Mouse (Mus musculus) midbrain, embryonic 10.5 days (tissue): Measurements from ENCODE around the gene Tma7. TPM values are rescaled to one million over a fixed set of nuclear protein-coding genes. Genes with fewer than 3 reads are reported as not detected.

Experiments
- DNase-seq: peaks from one replicate; pipeline ENCODE4 v3.0.0-alpha.2; 2017; ENCODE audit warnings: low spot score
- H3K27ac ChIP-seq: fragments of 300-500 bp; sonication (generic); replicated peaks from 2 replicates; pipeline ENCODE4 v1.5.1; 2016; ENCODE audit warnings: mild to moderate bottlenecking
- H3K27me3 ChIP-seq: fragments of 300-500 bp; sonication (generic); 2 replicates; pipeline ENCODE4 v1.6.1; 2016; ENCODE audit warnings: low read depth, mild to moderate bottlenecking; ENCODE audit not compliant: poor library complexity, severe bottlenecking
- H3K36me3 ChIP-seq: fragments of 300-500 bp; sonication (generic); 2 replicates; pipeline ENCODE4 v1.6.1; 2016; ENCODE audit warnings: mild to moderate bottlenecking, moderate library complexity
- H3K4me1 ChIP-seq: fragments of 300-500 bp; sonication (generic); 2 replicates; pipeline ENCODE4 v1.6.1; 2016
- H3K4me3 ChIP-seq: fragments of 300-500 bp; sonication (generic); 2 replicates; pipeline ENCODE4 v1.5.1; 2016; ENCODE audit warnings: mild to moderate bottlenecking, moderate library complexity
- H3K9me3 ChIP-seq: fragments of 300-500 bp; sonication (generic); replicated peaks from 2 replicates; pipeline ENCODE4 v1.6.1; 2016; ENCODE audit warnings: mild to moderate bottlenecking
- WGBS: fragments of 180-500 bp; shearing (Covaris S2); methylation state at CpG from one replicate; pipeline ENCODE4 v1.1.7; 2016; 5-methylcytosine and 5-hydroxymethylcytosine counted together
- polyA plus RNA-seq: library from polyadenylated mRNA; unstranded; fragments of >200 nt; fragmentation: Nextera tagmentation; extraction: Ambion mirVana; gene quantifications from 2 replicates; pipeline ENCODE4 v1.2.1, GENCODE M21; 2016

Gene Tma7
- polyA plus RNA-seq = 733 and 761 TPM in 2 replicates

DNA sequence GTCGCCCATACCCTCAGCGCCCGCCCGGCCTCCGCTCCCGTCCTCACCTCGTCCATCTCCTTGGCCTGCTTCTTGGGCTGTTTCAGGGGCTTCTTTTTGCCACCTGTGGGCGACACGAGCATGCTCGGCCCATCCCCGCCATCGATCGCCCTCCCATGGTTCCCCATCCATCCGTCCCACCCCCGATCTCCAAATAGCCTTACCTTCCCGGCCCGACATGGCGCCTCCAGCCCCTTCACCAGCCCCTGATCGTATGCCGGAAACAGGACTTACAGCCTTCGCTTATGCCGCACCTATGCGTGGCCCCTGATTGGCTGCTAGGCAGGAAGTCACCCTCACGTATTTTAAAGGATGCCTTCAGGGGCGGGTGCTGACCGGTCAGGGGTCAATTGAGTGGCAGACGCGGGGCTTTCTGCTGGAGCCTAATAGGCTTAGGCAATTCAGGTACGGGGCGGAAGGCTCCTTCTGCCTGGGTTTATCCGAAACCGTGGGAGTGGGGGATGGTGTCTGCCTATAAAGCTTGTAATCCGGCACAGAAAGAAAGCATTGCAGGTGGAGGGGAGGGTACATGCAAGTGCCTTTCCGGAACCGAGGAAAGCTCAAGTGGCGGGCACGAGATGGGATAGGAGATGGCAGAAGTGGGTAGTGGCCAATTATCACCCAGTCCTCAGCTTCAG lies at the start of gene Tma7, which contains the start of gene Ccdc51:
TSS of gene Tma7 (minus strand) at position 464 of the 677 bp plus-strand sequence.
TSS of gene Ccdc51 (plus strand) at position 370 of the 677 bp plus-strand sequence.
- peak within 1 kb of the TSS; percentile 94 for H3K4me3 ChIP-seq
- H3K9me3 ChIP-seq = no peaks in the 10 kb centered on the region
- H3K27me3 ChIP-seq = no peaks in the 10 kb centered on the region
- H3K4me1 ChIP-seq = peaks cover 35% of the 10 kb centered on the region
- under 1% methylated on average over 37 of the region's 37 CpGs for WGBS
- H3K36me3 ChIP-seq = peaks cover 33% of the 10 kb centered on the region
- DNase-seq = peak; percentile 91
- peak within 1 kb of the TSS; percentile 93 for H3K27ac ChIP-seq

GRCm38 (mm10) chr9:109130076-109130475 lies 47.7 kb upstream of the Tma7 start:
- DNase-seq = no peak
- H3K36me3 ChIP-seq = no peaks in the 10 kb centered on the region
- H3K27ac ChIP-seq = no peak overlapping the region
- H3K4me1 ChIP-seq = no peaks in the 10 kb centered on the region
- 92% methylated on average over 5 of the region's 5 CpGs for WGBS
- no peaks in the 10 kb centered on the region for H3K27me3 ChIP-seq
- no peaks in the 10 kb centered on the region for H3K9me3 ChIP-seq
- H3K4me3 ChIP-seq = no peak overlapping the region

DNA sequence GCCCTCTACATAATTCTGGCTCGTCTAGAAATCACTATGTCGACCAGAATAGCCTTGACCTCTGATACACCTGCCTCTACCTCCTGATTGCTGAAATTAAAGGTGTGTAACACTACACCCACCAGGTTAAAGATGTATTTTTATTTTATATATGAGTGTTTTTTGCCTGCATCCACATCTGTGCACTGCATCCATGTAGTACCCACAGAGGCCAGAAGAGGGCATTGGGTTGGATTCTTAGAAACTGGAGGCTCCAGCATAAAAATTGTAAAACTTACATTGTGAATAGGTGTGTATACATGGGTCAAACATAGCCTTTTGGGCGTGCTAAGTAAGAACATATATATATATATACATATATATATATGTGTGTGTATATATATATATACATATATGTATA lies 45.8 kb upstream of the Tma7 start:
- H3K9me3 ChIP-seq = no peaks in the 10 kb centered on the region
- H3K4me3 ChIP-seq = no peak overlapping the region
- no peaks in the 10 kb centered on the region for H3K27me3 ChIP-seq
- DNase-seq = no peak
- no peak overlapping the region for H3K27ac ChIP-seq
- H3K36me3 ChIP-seq = no peaks in the 10 kb centered on the region
- 61% methylated on average over 3 of the region's 3 CpGs for WGBS
- H3K4me1 ChIP-seq = no peaks in the 10 kb centered on the region

GRCm38 (mm10) chr9:109127076-109127475 lies 44.7 kb upstream of the Tma7 start:
- no peak overlapping the region for H3K27ac ChIP-seq
- H3K9me3 ChIP-seq = no peaks in the 10 kb centered on the region
- no peaks in the 10 kb centered on the region for H3K4me1 ChIP-seq
- no peak for DNase-seq
- no peaks in the 10 kb centered on the region for H3K36me3 ChIP-seq
- no peak overlapping the region for H3K4me3 ChIP-seq
- 93% methylated on average over 4 of the region's 4 CpGs for WGBS
- no peaks in the 10 kb centered on the region for H3K27me3 ChIP-seq

GRCm38 (mm10) chr9:109125481-109125880 lies 43.1 kb upstream of the Tma7 start:
- WGBS = 82% methylated on average over 3 of the region's 3 CpGs
- no peak overlapping the region for H3K4me3 ChIP-seq
- no peak for DNase-seq

DNA sequence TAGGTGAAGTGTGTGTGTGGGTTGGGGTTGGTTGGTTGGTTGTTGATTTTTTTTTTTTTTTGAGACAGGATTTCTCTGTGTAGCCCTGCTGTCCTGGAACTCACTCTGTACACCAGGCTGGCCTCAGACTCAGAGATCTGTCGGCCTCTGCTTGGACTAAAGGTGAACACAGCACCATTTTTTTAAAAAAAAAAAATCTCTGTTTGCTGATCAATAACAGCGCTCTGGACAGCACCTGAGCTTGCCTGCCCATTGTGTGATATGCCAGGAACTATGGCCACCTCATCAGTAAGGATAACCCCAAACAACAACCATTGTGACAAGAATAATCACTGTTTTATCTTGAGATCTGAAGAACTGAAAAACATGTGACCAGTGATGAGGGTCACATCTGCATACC lies 42.7 kb upstream of the Tma7 start:
- no peaks in the 10 kb centered on the region for H3K4me1 ChIP-seq
- 80% methylated on average over 2 of the region's 2 CpGs for WGBS
- DNase-seq = no peak
- no peaks in the 10 kb centered on the region for H3K9me3 ChIP-seq
- H3K36me3 ChIP-seq = peaks cover 6% of the 10 kb centered on the region
- H3K4me3 ChIP-seq = no peak overlapping the region
- H3K27ac ChIP-seq = no peak overlapping the region
- H3K27me3 ChIP-seq = no peaks in the 10 kb centered on the region

More at GRCm38 (mm10) chr9:109125481-109125880, 43.1 kb upstream of the Tma7 start:
- peaks cover 5% of the 10 kb centered on the region for H3K36me3 ChIP-seq
- H3K27me3 ChIP-seq = no peaks in the 10 kb centered on the region
- no peaks in the 10 kb centered on the region for H3K9me3 ChIP-seq
- no peak overlapping the region for H3K27ac ChIP-seq
- no peaks in the 10 kb centered on the region for H3K4me1 ChIP-seq

DNA sequence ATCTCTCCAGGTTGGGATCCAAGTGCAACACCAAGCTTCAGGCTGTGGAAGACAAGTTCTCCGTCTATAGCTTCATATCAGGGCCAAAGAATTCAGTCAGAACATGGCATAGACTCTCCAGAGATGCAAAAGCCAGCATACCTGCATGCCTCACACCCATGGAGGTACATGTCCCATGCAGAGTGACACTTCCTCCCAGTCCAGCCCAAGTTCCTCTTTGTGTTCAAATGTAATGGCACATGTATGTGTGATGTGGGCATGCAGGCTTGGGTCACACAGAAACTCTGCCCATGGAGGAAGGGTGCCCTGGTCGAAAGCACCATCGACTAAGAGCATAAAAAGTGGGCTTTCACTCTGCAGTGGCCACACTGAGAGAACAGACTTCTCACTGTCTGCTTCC lies 41.8 kb upstream of the Tma7 start:
- no peak for DNase-seq
- no peaks in the 10 kb centered on the region for H3K9me3 ChIP-seq
- no peaks in the 10 kb centered on the region for H3K4me1 ChIP-seq
- 73% methylated on average over 3 of the region's 3 CpGs for WGBS
- no peak overlapping the region for H3K4me3 ChIP-seq
- H3K36me3 ChIP-seq = peaks cover 15% of the 10 kb centered on the region
- no peaks in the 10 kb centered on the region for H3K27me3 ChIP-seq
- no peak overlapping the region for H3K27ac ChIP-seq

DNA sequence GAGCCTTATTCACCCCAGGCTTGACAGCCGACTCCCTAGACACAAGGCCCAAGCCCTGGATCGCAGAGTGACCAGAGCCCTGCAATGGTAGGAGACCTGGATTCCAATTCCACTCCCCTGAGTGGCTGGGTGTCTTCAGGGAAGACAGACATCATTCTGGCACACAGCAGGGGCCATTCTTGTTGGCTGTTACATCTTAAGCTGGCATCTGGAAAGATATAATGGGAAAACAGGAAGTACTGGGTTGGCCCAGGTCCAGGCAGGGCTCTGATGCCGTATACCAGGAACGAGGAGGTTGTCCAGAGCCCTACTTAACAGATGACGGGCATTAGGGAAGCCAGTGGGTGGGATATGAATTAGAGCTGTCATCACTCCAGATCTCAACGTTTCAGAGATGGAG lies 40.9 kb upstream of the Tma7 start:
- H3K27me3 ChIP-seq = no peaks in the 10 kb centered on the region
- peaks cover 24% of the 10 kb centered on the region for H3K36me3 ChIP-seq
- H3K4me3 ChIP-seq = no peak overlapping the region
- WGBS = 76% methylated on average over 6 of the region's 6 CpGs
- H3K4me1 ChIP-seq = no peaks in the 10 kb centered on the region
- no peak overlapping the region for H3K27ac ChIP-seq
- DNase-seq = no peak
- H3K9me3 ChIP-seq = no peaks in the 10 kb centered on the region

- Histone ChIP-seq H3K27ac (no peak overlapping the region), H3K4me3 (no peak overlapping the region), H3K4me1 (no peaks in the 10 kb centered on the region), H3K27me3 (no peaks in the 10 kb centered on the region), H3K36me3 (peaks cover 30% of the 10 kb centered on the region), H3K9me3 (no peaks in the 10 kb centered on the region)
- DNase-seq = peak; percentile 21
- WGBS = 45% methylated on average over 2 of the region's 2 CpGs
Observed at GRCm38 (mm10) chr9:109122553-109123085, 40.2 kb upstream of the Tma7 start.

DNA sequence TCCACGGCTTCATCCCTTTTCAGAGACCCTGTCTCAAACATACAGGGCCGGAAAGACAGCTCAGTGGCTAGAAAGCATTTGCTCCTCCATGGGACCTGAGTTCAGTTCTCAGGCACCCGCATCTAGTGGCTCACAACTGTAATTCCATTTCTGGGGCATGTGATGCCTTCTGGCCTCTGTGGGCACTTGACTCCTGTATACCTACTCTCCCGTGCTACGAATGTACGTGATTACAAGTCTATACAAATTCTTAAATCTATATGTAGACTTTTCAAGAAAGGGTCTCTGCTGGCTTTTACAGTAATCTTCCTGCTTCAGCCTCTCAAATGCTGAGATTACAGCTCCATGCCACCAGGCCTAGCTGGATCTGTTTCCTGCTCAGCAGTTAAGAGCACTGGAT lies 38.6 kb upstream of the Tma7 start:
- DNase-seq = peak; percentile 11
- Histone ChIP-seq H3K4me1 (no peaks in the 10 kb centered on the region), H3K36me3 (peaks cover 47% of the 10 kb centered on the region), H3K4me3 (no peak overlapping the region), H3K27me3 (no peaks in the 10 kb centered on the region), H3K9me3 (no peaks in the 10 kb centered on the region), H3K27ac (no peak overlapping the region)
- 90% methylated on average over 6 of the region's 6 CpGs for WGBS

DNA sequence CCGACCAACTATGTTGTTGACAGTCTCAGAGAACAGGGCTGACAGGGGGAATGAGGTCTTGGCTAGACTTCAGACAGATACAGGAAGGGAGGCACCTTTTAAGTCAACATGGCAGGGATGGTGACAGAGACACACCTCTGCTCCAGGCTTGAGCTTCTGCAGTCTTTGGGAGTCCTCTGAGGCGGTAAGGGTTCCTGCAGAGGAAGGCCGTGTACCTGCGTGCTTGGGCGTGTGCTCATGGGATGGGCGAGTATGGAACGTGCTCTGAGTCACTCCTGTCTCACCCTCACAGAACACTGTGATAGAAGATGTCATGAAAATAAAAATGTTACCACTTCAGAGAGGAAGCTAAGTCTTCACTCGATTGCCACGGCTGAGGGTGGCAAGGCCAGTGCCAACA lies 37.2 kb upstream of the Tma7 start:
- no peaks in the 10 kb centered on the region for H3K9me3 ChIP-seq
- H3K36me3 ChIP-seq = peaks cover 61% of the 10 kb centered on the region
- H3K27me3 ChIP-seq = no peaks in the 10 kb centered on the region
- WGBS = 93% methylated on average over 9 of the region's 9 CpGs
- H3K27ac ChIP-seq = no peak overlapping the region
- no peaks in the 10 kb centered on the region for H3K4me1 ChIP-seq
- no peak for DNase-seq
- no peak overlapping the region for H3K4me3 ChIP-seq

DNA sequence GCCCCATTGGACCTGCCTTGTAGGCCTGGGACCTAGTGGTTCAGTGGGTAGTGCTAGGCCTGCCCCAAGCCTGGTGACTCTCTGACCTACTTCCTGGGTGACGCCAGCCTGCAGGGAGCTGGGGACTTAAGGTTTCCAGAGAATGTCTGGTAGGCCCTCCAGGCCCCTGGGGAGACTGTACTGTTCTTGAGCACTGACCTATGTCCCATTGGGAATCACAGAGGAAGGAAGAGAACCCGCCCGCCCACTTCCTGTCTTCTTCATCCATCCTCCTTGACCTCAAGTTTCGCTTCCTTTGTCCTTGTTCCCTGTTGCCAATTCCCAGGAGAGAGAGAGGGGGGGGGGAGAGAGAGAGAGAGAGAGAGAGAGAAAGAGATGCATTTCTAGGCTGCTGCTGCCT lies 35.7 kb upstream of the Tma7 start:
- Histone ChIP-seq H3K27me3 (no peaks in the 10 kb centered on the region), H3K27ac (no peak overlapping the region), H3K4me1 (no peaks in the 10 kb centered on the region), H3K36me3 (peaks cover 75% of the 10 kb centered on the region), H3K9me3 (no peaks in the 10 kb centered on the region), H3K4me3 (no peak overlapping the region)
- peak; percentile 10 for DNase-seq
- 78% methylated on average over 4 of the region's 4 CpGs for WGBS

DNA sequence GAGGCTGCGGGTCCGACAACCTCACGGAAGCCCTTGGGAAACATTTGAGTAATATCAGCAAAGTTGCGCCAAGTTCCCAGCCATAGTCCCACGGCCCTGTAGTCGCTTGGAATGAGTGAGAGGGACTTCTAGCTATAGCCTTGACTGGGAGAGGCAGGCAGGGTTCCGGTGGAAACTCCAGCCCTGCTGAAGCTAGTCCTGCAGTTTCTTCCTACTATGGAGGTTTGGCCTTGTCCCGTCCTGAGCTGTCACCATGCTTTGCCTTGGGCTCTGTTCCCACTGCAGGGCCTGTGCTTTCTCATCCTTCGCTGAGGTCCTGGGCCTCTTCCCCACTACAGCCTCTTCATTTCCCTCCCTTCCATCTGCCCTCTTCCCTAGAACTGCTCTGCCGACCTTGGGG lies 33.8 kb upstream of the Tma7 start:
- no peaks in the 10 kb centered on the region for H3K4me1 ChIP-seq
- no peaks in the 10 kb centered on the region for H3K27me3 ChIP-seq
- 95% methylated on average over 10 of the region's 10 CpGs for WGBS
- H3K27ac ChIP-seq = no peak overlapping the region
- DNase-seq = no peak
- H3K9me3 ChIP-seq = no peaks in the 10 kb centered on the region
- no peak overlapping the region for H3K4me3 ChIP-seq
- peaks cover 94% of the 10 kb centered on the region for H3K36me3 ChIP-seq
